Mouse (Mus musculus): ENCODE data around the gene Fkbp5.

Gene Fkbp5

DNA sequence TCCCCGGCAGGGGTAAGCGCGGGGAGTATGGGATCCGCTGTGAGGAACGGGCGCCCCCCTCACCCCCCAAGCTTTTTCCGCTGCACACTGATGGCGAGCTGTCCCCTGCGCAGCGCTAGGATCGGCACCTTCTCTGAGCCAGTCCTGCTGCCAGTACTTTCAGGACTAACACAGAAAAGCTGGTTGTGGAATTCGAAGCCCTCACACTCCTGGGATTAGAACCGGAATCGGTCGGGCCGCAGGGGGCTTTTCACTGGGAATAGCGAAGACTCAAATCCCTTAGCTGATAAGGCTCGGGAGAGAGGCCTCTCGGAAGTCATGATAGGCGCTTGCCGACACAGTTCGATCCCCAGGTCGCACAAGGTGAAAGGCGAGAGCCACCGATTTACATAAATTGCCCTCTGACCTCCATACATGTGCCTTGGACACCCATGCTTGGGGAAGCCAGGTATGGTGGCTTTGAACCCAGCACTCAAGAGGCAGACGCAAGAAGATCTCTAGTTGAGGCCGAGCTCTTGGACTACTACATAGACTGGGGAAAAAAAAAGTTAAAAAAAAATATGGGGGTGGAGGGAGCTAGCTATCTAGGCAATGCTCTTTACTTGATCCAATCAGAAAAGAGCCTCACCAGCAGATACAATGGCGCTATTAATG is 6.2 kb upstream of the Fkbp5 start:
- DNase-seq (ENCODE audit: low spot score): no peak

DNA sequence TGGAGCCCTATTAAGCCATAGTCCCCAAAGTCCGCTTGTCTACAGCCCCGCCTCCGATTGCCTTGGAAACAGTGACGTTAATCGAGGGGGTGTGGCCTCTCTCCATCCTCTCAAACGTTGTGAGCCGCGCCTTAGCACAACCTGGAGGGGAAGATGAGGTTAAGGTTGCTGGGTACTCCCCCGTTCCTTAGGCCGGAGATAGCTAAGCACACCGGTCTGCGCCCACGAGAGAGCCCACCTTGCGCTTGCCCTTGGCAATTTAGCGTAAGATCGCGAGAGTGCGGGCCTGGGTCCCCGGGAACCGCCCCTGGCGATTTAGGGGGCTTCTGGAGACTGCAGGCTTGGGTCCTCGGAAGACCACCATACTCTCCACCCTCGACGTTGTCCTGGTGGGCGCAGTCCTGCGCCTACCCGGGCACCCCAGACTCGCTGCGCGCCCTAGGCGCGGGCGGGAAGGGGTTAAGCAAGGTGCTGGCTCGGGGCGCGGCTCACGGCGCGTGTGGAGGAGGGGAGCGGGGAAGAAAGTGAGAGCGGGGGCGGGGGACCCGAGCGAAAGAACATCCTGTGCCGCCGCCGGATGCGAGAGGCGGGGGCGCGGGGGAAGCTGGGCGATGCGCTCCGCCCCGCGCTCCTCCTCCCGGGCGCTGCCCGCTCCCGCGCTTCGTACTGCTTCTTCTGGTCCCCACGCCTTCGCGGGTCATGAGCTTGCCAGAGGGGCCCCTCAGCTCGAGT is 5.5 kb upstream of the Fkbp5 start:
- DNase-seq (ENCODE audit: low spot score): peak; percentile 88

DNA sequence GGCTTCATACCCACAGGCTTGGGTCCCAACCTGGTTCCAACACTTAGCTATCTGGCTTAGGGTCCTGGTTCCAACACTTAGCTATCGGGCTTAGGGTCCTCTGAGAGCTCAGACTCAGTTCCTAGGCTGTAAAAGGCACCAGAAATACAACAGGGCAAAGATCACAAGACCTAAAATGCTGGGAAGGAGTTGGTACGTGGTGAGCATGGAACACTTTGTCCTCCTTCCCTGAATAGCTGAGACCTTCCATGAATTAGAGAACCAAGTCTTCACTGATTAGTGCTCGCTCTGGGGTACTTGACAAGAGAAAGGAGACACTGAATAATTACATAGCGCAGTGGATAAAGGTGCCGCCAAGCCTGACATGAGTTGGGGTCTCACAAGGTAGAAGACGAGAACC is 4.6 kb upstream of the Fkbp5 start:
- DNase-seq (ENCODE audit: low spot score): no peak

DNA sequence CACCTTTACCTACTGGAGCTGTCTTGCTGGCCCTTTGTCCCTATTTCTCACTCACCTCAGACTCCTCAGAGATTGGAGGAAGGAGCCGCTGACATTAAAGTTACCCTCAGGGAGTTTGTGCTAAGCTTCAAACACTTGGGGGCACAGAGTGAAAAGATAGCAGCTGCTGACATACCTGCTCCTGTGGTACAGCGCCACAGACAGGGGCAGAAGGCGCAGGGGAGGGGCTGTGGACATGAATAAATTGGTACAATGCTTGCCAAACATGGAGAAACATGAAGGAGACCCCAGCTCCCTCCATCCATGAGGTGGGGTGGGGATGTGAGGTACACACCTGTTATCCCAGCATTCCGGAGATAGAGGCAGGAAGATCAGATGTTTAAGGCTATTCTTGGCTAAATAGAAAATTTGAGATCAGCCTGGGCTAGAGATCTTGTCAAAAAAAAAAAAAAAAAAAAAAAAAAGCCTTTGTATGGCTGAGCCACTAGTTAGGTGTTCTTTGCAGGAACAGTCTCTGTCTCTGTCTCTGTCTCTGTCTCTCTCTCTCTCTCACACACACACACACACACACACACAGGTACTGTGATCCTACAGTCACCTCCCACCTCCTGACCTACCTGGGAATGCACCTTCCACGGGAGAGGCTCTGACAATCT is 3.9 kb upstream of the Fkbp5 start:
- no peak for DNase-seq (ENCODE audit: low spot score)

DNA sequence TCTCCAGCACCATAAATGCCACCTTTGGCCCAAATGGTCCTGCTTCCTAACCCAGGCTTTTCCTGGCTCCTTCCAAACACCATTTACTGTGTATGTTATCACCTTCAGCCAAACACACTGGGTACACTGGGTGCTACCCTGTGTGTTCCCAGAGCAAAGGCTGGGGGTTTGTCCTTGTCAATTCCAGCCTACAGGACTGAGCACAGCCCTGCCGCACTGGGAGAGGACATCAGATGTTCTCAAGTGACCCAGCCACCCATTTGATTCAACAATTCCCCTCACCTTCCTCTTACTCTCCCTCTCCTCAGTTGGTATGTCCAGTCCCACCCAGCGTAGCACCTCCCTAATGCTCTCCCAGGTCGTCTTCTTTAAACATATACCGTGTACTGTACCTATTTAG is 3.2 kb upstream of the Fkbp5 start:
- DNase-seq (ENCODE audit: low spot score): no peak

DNA sequence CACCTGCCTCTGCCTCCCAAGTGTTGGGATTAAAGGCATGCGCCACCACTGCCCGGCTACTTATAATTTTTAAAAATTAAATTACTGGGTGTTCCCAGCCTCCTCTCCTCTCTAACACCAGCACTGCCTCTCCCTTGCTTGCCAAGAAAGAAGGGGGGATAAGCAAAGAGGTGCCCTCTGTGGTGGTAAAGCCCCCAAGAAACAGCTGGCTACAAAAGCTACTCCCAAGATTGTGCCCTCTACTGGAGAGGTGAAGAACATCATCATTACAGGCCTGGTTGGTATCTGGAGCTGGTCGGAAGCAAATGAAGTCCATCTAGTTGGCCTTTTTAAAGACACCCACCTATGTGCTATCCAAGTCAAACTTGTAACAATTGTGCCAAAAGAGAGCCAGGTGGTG is 2.5 kb upstream of the Fkbp5 start:
- DNase-seq (ENCODE audit: low spot score): no peak

DNA sequence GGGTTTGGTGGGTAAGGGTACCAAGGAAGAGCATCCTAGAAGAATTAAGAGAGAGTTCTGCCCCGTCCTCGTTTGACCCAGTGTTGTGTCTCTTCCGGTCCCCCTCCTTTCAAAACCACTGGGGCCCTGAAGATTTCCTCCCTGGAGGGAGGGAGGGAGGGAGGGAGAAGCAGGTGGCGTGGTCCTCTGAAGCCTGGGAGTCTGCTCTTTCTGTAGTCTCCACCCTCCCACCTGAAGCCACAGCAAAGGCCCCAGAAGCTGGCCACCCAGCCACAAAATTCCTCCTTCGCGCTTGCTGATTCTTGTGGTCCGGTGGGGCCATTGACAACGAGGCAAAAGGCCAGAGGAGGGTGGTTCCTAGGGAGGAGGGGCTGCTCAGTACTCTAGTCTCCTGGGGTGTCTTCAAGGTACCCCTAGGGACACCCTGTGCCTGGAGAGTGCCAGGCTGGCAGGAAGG is 1.3 kb upstream of the Fkbp5 start:
- DNase-seq (ENCODE audit: low spot score): peak; percentile 43

DNA sequence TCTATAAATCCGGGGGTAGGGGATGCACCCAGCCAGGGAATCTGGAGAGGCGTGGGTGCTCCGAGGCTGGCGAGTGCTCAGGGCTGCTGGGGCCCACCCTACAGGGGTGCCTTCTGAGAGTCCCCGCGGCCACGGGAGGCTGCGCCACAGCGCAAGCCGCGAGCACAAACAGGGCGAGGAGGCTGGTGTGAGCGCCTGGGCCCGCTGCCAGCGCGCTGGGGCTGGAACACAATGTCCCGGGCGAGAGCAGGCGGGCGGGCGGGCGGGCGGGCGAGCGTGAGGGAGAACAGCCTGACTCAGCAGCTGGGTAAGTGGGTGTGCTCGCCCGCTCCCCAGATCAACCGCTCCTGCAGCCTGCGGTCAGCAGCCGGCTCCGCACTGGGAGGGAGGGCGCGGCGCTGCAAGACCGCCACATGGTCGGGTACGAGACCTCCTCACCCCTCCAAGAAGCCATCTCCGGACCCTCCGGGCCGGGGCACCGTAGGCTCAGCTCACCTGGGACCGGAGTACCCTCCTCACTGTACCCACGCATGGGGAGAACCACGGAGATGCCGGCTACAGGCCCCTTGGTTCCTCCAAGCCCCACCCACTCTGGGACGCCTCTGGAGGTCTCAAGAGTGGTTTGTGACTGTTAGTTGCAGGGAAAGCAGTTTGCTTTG is 758 bp upstream of the Fkbp5 start:
- DNase-seq (ENCODE audit: low spot score): peak; percentile 91

DNA sequence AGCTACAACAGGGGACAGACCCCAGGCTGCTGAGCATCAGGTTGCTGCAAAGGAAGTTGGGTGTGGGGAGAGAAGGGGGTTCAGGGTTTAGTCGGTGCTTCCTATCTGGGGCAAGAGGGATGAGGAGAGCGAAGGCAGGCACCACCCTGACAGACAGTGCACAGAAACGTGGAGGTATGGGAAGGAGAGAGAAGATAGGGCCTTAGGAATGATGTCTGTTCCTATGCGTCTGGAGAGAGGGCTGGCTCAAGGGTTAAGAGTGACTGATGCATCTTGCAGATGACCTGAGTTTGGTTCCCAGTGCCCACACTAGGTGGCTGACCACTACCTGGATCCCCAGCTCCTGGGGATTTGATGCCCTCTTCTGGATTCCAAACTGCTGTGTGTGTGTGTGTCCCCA is 446 bp downstream of the Fkbp5 start:
- no peak for DNase-seq (ENCODE audit: low spot score)

DNA sequence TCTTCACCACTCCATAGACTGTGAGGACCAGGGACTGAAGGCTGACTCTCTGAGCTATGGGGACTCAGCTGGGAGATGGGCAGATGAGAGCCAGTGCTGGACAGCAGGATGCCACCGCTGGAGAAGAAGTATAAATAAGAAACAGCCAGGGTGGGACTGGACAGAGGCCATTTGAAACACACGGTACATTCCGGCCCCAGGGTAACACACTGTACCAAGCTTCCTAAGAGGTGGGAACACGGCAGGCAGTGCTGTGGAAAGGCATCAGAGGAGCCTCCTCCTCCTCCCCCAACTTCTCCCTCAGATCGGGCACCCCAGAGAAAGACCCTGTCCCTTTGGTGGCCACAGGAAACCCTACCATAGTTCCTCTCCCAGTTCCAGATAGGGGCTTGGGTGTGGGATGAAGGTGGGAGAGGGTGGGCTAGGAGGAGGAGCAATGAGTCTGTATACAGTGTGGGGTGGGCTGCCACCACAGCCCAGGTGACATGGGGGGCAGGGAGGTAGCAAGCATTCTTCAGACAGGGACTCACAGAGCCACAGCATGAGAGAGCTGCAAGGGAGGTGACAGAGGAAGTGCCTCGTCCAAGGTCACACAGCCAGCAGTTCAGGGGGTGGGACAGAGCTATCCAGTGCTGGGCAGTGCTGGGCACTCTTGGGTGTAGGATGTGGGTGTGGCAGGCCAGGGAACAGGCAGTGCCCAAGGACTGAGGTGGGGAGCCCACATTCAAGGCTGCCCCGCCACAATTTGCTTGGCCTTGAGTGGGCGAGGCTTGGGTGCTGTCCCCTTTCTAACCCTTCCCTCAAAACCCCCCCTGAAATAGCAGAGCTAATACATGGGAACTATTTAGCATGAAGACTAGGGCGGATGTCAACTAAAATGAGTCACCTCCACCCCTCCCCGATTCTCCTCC is 1.6 kb downstream of the Fkbp5 start:
- peak; percentile 68 for DNase-seq (ENCODE audit: low spot score)

DNA sequence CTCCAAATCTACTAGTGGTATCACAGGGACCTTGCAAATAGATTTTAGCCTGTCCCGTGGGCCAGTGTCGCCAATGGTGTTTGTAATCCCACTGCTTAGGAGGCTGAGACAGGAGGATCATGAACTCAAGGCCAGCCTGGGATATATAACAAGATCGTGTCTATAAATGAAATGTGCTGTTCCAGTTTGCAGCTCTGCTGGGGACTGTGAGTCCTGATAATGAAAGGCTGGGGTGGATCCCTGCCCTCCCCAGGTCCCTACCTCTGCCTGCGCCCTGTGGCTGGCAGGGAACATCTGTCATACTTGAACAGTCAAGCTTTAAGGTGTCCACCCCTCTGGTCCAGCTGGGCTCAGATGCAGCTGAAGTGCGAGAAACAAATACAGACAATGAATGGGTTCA is 2.8 kb downstream of the Fkbp5 start:
- no peak for DNase-seq (ENCODE audit: low spot score)

DNA sequence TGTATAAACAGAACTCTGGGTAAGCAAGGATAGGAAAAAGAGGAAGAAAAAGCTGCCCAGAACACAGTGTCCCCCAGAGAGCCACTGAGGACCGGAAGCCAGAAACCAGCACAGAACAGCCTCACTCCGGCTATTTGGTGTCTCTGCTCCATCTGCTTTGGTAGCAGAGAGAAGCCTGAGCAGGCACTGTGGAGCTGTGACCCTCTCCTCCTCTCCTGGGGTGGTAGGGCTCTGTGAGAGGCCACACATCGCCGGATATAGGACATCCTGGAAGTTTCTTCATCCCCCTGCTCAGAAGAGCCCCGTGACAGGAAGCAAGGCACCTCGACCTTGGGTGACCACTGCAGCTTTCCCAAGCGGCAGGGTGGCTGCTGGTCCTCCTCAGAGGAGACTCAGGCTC is 3.5 kb downstream of the Fkbp5 start:
- DNase-seq (ENCODE audit: low spot score): no peak

DNA sequence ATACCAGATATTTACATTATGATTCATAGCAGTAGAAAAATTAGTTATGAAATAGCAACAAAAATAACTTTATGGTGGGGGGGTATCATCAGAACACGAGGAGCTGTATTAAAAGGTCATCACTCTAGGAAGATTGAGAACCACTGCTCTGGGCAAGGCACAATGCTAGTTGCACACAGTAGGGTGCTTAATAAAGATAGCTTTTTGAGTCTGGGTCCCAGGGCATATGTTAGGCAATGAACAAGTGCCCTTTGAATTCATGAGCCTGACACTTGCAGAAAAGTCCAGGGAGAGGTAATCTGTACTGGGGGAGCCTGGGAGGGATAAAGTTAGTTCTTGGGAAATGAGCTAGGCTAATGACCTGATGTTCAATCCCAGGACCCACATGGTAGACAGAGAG is 4.0 kb downstream of the Fkbp5 start:
- no peak for DNase-seq (ENCODE audit: low spot score)

DNA sequence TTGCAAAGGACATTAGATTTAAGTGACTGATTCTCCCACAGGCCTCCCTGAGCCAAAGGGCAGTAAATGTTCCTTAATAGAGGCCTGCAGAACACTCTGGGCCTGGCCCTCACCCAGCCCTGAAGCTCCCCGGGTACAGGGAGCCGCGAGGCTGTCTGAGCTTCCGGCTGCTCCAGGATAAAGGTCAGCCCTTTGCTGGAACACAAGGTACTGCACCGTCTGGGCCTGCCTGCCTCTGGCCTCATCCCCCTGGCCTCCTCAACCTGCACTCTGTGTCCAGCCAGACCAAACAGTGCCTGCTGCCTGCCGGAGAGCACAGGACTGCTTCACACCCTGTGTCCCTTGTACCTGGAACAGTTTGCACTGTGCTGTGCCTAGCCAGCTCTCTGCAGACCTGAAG is 4.6 kb downstream of the Fkbp5 start:
- peak; percentile 63 for DNase-seq (ENCODE audit: low spot score)

DNA sequence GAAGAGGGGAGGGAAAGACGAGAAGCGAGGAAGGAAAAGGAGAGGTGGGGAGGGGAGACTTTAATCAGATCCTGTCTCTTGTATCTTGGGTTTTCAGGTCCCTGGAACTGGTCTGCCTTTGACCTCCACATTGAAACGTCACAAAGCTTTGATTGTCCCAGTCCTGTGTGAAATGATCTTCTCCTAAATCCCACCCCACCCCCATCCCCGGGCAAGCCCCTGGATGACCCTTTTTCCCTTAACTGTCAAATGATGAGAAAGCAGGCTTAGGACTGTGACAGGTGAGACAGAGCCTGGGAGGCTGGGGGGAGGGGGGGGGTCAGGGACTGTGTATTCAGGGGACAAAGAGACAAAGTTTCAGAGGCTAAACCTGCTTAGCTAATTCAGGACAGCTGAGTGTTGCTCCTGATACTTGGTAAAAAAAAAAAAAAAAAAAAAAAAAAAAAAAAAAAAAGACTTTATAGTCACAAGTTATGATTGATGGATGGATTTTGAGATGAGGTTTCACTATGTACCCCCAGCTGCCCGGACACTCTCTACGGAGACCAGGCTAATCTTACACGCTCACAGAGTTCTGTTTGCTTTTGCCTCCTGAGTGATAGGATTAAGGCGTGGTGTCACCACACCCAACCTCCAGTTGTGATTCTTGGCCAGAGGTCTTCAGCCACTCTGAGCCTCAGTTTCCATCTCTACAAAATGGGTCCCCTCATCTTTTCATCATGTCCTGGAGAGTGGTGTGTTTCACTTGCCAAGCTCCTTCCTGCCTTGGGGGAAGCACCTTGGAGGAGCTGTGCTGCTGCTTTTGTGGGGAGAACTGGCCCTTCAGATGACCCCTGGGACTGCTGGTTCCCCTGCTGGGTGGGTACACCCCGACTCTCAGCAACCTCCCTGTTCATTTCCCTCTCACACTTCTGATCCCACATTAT is 5.4 kb downstream of the Fkbp5 start:
- no peak for DNase-seq (ENCODE audit: low spot score)

DNA sequence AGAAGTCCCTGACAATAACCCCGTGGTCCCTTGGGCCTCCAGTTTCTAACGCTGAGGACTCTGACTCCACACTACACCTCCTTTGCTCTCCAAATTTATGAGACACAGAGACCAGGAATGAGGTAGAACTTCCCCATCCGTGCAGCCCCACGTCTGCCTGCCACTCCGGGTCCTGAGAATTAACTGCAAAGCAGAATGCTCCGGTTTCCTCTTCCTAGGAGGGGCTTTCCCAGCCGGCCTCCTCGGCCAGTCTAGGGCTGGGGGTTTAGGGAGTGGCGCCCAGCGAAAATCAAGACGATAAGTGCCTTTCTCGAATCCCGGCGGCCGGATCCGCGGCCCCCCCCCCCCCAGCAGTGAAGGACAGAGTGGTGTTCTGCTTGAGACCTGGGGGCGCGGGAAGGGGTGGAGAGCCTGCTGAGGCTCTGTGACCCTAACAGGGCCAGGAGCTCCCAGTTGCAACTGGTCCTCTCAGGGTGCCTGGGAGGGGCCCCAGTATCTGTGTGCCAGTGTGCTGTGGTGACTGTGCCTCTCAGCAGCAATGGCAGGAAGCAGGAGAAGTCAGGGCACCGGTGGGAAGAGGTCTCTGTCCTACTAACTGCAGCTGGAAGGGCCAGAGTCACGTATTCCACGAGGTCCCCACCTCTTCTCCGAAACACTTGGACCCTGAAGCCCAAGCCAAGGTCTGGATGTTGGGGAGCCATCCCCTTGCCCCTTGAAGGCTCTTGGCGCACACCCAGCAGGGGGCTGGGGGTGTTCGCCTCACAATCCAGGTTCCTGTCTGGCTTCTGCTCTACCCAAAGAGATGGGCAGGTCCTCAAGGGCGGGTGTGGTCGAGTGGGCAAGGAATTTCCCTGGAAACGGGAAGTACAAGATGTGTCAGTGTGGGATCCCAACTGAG is 6.6 kb downstream of the Fkbp5 start:
- DNase-seq (ENCODE audit: low spot score): no peak

DNA sequence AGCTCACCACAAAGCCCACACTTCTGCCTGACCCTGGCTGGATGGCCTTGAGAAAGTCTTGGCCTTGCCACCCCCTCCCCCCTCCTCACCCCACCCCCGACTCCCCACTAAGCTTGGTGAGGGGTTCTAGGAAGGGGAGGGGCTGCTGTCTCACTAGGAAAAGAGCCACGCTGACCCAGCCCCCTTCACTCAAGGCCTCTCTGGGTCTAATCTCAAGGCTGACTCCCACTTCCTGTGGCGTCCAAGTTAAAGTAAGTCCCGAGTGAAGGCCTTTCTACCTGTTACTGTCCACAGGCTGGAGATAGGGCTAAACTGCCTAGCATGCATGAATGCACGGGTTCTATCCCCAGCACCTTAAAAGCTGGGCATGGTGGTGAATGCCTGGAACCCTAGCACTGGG is 9.8 kb downstream of the Fkbp5 start:
- peak; percentile 62 for DNase-seq (ENCODE audit: low spot score)

DNA sequence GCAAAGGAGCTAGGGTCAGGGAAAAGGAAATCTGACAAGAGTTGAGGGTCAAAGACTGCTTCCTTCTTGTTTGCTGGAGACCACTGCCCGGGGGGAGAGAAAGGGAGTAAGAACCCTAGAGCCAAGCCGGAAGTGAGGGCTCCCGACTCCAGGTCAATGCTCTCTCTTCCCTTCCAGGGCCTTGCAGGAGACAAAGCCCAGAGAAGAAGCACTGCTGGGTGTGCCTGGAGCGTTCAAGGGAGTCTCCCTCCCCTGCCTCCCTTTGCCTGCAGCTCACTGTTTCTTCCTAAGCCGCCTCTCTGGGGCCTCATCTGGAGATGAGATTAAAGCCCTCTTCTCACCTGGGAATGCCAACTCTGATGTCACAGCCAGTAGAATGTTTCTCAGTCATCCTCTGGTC is 10.4 kb downstream of the Fkbp5 start:
- no peak for DNase-seq (ENCODE audit: low spot score)

DNA sequence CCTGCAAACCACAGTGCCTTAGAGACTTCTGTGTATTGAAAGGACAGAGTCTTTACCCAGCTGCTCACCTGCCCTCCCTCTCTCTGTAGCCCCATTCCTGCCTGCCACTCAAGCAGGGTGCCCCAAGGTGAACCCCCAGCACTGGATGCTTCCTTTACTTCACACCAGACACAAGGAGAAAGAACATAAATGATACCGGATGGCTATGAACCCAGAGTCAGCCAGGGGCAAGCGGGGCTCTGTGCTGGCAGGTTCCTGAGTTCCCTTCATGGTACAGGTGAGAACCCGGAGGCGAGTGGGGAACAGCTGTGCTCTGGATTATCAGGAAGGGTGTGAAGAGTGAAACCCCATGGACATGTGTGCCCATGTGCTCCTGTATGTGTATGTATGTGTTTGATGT is 11.7 kb downstream of the Fkbp5 start:
- no peak for DNase-seq (ENCODE audit: low spot score)

DNA sequence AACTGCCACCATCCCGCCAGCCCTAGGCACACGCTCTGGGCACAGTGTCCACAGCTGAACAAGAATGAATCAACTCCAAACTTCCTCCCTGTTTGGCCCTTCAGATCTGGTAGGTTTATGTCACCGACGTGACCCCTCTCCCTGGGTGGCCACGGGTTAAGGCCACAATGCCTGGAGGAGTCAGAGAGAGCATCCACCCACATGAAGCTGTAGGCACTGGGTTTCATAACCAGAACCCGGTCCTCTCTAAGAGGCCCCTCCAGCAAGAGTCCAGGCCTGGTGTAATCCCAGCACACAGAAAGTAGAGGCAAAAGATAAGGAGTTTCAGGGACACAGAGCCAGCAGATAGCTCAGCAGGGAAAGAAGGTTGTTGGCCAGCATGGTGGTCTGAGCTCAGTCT is 13.1 kb downstream of the Fkbp5 start:
- DNase-seq (ENCODE audit: low spot score): no peak
